Mouse (Mus musculus) lung, adult 18-20 months (tissue): ENCODE results near the gene Hdhd5.

Experiments
- DNase-seq, 2 experiments: peaks; one replicate each; pipeline ENCODE4 v3.0.0; 2022; ENCODE audit warnings: mixed read lengths in 2 of 2

Hdhd5 gene

DNA sequence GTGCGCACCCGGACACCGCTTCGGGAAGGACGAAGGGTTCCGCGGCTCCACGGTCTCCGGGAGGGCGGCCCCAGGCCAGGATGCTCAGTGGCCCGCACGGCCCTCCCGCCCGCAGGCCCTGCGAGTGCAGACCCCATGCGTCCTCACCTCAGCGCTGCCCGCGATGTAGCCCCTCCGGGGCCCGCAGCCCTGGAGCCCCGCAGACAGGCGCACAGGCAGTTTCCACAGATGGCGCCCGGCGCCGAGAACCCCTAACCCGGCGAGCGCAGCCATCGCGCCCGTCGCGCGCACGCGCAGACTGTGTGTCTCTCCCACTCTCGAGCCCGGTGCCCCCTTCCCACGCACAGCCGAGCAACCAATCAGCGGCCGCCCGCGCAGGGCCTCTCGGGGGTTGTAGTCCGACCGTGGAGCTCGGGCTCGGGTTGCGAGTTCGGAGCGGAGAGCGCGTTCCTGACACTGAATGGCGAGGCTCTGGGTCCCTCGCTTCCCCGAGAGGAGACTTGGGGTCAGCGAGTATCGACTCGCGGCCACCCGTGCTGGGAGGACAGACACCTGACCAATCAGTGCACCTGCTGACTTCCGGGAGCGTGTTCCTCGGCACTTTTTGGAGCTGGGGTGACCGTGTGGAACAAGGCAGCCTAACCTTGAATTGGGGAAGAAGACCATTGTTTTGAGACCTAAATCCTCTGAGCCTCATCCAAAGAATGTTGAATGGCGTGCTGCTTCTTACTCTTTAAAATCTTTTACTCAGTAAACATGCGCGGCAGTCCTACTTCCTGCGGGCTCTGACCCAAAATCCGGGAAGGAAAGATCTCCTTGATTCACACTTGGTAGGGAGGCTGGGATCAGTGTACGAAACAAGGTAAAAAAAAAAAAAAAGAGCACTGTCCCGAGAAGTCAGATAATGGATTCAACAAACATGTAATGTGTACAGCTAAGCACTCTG, at the start of gene Hdhd5:
Gene Hdhd5 (minus strand): TSS at position 300 of the 946 bp plus-strand sequence.
- DNase-seq = peak; percentile 90 to 92

DNA sequence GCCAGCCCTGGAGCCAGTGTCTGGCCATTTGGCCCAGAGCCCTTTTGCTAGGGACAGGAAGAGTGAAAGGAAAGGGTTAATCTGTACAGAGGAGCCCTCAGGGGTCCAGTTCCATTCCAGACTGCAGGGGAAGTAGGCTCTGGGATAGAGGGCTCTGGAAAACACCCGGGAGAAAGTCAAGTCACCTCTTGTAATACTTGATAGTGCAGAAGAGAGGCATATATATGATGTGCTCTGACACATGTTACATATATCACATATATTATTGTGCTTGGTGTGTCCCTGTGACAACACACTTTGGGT, 49.5 kb upstream of the Hdhd5 start:
- no peak for DNase-seq

DNA sequence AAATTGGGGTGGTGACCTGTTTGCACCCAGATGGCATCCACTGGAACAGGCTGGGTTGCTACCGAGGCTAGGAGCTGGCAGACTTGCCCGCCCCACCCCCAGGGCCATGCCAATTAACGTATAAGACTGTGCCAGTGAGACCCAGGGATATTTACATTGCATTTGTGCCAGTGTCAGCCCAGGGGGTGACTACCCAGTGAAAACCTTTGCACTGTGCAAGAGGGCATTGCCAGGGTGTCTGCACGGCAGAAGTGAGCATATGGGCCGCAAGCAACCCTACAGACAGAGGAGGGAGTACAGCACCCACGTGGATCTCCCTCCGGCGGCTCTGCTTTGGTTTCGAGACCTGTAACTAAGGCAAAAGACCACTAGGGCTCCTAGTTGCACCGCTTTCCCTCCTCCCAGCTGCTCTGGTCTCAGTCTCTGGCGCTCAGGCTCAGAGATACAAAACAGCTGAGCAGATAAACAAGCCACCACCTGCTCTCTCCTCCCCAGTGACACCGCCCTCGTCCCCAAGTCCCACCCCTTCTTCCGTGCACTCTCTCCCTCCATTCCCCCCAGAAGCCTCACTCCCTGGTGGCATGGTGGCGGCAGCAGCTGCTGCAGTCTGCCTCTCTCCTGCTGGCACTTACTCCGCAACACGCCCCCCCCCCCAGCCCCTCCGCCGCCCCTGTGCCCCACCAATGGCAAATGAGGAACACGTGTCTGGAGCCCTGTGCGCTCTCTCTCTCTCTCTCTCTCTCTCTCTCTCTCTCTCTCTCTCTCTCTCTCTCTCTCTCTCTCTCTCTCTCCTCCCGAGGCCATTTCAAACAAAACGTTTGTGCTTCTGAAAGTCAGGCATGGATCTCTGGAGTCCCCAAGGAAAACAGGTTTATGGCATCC, 49.0 kb upstream of the Hdhd5 start:
- peak; percentile 17 to 37 for DNase-seq

DNA sequence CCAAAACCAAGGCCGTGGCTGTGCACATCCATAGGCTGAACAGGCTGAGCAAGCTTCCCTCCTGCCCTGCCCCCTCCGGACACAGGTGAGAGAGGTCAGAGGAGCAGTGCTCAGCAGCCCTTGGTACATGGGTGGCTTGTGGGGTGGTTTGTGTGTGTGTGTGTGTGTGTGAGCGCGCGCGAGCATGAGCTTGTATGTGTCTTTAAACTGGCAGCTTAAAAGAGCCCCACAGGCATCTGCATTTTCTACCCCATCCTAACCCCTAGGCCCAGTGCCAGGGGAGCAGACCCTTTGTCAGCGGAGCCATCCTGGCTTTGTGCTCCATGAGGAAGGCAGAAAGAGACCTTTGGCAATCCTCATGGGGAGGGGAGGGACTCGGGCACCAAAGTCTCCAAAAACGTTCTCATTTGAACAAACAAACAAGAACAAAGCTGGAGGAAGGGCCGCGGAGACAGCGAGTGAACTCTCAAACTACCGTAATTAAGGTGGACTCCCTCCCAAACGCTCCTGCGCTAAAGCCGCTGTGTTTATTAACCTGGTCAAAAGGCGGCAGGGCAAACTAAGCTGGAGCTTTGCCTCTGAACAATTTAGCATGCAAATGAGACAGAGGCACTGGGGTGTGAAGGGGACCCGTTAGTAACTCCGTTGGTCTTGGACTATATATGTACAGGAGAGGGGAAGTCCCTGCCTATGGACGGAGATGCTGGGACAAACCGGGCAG, 48.2 kb upstream of the Hdhd5 start:
- no peak for DNase-seq

DNA sequence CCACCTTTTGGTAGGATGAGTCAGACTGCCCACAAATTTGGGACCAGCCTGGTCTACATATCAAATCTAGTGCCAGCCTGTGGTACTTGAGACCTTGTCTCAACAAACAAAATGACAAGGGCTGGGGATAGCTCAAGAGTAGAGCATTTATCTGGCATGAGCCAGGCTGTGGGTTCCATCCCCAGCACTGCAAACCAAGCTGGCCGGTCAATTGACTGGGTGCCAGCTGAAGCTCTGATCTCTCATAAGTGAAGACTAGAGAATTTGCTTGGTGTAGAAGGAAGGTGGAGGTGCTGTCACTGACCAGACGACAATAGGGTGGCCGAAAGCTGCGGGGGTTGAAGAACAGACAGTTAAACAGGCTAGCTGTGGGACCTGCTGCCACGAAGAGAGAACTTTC, 47.4 kb upstream of the Hdhd5 start:
- DNase-seq = no peak

DNA sequence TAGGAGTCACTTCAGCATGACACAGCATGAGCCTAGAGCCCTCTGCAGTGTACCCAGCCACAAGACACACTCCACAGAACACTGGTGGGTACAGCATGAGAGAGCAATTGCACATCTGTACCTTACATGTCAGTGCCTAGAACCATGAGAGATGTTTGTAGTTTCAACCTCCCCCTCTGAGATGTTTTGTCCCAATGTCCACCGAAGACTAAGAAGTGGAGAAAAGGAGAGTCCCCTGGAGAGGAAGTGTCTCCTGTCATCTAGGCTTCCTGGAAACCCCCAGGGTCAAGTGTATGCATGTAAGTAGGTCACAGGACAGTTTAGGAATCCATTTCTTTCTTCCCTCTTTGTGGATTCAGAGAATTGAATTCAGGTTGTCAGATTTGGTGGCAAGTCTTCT, 41.3 kb upstream of the Hdhd5 start:
- DNase-seq = no peak

DNA sequence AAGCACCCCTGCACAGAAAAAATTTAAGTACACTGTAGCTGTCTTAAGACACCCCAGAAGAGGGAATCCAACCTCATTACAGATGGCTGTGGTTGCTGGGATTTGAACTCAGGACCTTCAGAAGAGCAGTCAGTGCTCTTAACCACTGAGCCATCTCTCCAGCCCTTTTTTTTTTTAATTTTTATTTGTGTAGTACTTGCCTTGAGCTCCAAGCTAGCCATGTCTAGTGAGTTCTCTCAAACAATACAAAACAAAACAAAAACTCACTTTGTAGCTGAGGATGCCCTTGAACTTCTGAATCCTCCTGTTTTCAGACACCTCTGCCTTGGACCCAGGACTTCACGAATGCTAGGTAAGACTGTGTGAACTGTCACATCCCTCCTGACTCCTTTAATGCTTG, 37.1 kb upstream of the Hdhd5 start:
- DNase-seq = no peak

DNA sequence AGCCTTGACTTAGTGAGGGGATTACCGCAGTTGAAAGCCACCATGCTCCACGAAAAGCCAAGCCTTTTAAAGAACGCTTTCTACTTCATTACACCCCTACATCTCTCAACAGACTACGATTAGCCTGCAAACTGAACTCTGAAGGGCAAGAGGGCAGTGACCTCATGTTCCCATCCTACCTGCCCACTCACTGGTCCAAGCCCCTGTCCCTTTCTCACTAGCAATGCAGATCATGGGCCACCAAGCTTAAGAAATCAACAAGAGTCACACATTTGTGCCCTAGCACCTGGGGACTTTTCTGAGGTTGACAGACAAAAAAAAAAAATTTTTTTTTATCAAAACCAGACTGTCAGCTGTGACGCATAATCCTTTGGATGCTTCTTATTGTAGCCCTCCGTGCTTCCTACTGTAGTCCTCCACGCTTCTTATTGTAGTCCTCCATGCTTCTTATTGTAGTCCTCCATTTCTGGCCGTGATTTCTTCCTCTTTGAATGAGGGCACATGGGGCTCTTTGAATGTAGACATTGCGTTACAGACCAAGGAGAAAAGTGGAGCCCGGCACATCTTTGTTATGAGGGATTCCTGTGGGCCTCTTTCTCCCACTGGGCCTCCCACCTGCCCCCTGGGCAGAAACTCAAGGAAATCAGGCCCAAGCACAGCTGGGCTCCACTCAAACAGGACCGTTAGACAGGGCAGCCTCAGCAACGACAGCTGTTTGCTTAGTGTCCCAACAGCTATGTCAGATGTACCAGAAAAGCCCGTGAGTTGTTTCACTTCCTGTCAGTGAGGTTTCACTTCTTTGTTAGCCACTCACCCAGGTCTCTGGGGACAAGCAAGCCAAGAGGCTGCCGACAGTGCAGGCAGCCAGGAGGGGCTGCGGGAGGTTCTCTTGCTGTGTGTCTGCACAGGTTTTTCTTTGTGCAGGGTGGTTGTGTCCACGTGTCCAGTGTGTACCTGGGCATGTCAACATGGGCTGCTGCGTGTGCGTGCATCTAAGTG, 36.1 kb upstream of the Hdhd5 start:
- DNase-seq = peak; percentile 33 to 45

DNA sequence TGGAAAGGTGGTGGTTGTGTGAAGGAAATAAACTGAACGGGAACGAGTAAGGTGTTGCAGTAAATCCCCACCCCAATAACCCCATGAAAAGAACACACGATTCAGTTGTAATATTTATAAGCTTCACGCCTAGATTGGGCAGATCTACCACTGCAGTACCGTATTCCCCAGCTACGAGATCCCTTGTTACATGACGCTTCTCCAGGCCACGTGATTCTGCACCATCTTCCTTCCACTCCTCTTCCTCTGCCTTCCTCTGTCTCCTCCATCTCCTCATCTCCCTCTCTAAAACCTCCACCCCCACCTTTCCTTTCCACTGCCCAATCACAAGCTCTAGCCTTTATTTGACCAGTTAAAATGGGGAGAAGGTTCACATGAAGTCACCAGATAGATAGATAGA, 25.5 kb upstream of the Hdhd5 start:
- no peak for DNase-seq

DNA sequence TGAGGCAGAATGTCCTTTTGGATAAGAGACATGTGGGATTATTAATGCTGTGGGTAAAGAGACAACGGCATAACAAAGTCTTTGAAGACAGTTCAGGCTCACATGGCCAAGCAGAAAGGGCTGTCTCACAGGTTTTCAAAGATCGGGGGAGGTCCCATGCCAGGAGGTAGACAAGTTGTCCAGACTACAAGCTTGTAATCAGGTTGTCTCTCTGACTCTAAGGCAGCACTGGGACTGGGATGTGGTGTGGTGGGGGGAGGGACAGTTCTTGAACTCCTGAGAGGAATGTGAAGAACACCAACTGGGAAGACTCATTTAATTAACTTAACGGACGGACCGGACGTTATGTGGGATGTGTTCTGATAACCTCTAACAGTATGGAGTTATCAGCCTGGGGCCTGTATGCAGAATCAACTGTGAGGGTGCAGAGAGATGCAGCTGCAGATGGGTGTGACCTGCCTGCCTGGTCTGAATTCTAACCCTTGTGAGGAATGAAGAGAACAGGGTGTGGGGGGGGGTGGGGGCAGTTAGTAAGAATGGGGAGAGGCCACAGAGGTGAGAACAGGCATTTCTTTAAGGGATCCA, 25.0 kb upstream of the Hdhd5 start:
- no peak for DNase-seq

DNA sequence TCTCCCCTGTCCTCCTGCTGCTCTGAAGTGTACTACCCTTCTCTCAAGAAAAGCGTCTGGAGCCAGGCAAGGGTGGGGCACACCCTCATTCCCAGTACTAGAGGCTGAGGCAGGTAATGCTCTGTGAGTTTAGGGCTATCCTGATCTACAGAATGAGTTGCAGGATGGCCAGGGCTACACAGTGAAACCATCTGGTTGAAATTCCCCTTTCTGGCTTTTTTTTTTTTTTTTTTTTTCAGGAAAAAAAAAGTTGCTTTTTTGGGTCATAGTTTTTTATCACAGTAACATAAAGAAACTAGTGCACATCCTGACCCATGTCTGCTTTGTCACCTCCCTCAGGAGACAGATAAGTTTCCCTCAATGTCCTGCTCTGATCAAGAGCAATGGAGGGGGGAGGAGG, 24.0 kb upstream of the Hdhd5 start:
- DNase-seq = no peak

DNA sequence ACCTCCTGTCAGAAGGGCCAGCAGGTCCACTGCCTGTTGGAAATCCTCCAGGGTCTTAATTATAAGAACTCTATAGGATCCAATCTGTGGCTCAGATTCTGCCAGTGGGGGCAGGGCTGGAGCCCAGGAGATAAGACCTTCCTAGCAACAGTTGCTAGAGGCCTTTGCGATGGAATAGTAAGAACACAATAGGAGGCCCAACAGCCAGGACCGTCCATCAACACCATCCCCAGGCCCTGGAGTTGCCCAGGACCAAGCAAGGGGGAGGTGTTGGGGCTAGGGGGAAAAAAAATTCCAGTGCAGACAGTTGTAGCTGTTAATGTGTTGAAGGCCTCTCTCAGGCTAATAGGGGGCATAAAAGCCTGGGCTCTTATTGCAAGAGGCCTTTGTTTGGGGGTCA, 19.1 kb upstream of the Hdhd5 start:
- DNase-seq = no peak

DNA sequence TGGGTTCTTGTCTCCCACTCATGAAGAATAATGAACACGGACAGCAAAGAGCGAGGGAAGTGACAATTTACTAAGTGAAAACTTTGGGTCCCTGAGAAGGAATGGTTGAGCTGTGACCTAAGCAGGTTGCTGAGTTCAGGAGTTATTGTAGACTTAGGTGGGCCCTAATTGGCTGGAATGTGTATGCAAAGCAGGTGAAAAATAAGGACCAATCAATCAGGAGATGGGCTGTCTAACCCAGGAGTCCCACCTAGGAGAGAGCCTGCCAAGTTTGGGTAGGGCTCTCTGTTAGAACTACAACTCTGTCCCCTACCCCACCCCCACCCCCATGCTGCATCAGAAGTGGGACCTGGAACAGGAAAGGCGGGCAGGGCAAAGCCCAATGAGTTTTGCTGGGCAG, 17.5 kb upstream of the Hdhd5 start:
- DNase-seq = no peak

DNA sequence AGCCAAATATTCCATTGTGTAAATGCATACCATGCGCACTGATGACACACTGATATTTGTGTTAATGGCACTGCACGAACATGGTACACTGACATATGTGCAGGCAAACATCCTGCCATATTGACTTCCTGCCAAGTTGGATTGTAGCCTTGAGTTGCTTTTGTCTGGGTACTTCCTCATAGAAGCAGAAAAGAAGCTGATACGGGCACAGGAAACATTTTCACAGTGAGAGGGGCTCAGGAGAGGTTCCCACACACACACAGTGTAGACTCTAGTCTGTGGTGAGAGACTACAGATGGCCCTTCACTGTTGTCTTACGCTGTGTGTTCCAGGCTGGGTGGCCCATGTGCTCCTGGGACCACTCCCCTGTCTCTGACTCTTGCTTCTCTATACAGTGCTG, 15.9 kb upstream of the Hdhd5 start:
- no peak for DNase-seq

DNA sequence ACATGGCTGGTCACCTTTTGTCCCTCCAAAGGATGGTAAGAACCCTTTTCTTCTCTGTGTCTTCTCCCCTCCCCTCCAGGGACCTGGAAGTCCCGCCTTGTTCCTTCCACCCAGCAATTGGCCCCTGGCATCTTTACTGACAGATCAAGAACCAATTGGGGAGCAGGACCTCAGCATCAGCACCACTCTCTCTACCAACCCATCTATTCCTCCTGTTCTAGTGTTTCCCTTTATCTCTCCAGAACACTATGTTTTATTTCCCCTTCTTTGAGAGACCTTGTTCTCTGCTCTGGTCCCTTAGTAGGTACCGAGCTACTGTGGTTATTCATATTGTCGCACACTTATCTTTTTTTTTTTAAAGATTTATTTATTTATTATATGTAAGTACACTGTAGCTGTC, 15.2 kb upstream of the Hdhd5 start:
- DNase-seq = no peak

DNA sequence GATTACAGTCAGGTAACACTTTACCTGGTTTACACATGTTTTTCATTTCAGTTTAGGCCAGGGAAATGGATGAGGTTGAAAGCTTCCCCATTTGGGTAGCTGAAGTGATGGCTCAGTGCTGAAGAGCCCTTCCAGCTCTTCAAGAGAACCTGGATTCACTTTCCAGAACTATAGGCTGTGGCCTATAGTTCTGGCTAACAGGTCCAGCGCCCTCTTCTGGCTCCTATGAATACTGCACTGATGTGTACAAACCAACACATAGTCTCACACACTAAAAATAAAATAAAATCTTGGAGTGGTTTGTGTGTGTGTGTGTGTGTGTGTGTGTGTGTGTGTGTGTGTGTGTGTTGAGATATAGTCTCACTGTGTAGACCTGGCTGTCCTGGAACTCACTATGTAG, 10.9 kb upstream of the Hdhd5 start:
- DNase-seq = no peak

DNA sequence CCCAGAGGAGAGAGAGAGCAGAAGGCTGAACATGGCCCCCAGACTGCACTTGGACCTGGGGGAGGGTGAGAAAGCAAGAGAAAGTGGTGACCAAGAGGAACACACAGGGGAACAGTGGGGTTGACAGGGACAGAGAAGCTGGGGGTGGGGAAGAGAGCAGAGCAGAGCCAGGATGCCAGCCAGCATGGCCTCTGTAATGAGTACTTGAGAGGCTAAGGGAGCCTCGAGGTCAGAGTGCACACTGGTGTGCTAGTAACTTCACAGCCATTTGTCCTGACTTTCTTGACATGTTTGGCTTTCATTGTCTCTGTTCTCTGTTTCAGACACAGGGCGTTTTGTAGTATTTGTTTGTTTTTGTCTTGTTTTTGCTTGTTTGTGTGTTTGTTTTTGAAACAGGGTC, 10.3 kb upstream of the Hdhd5 start:
- no peak for DNase-seq

DNA sequence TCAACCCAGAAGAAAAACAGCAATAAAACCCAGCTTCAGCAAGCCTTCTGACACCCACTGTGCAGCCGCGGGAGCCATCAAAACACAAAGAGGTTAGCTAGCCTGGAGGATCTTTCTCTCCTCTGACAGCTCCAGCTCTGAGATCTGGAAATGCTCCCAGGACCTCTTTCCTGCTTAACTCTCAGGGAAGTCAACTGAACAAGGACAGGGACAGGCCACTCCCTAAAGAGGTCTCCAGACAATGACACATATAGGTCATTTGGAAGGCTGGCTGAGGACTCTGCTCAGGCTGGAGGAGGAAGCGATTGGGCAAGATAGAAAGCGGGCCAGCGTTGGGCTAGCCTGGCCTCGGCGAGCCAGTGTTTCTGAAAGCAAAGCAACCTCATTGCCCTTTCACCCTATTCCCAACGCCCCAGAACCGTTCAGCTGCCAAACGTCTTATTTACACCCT, 8.7 kb upstream of the Hdhd5 start:
- peak; percentile 44 to 45 for DNase-seq

DNA sequence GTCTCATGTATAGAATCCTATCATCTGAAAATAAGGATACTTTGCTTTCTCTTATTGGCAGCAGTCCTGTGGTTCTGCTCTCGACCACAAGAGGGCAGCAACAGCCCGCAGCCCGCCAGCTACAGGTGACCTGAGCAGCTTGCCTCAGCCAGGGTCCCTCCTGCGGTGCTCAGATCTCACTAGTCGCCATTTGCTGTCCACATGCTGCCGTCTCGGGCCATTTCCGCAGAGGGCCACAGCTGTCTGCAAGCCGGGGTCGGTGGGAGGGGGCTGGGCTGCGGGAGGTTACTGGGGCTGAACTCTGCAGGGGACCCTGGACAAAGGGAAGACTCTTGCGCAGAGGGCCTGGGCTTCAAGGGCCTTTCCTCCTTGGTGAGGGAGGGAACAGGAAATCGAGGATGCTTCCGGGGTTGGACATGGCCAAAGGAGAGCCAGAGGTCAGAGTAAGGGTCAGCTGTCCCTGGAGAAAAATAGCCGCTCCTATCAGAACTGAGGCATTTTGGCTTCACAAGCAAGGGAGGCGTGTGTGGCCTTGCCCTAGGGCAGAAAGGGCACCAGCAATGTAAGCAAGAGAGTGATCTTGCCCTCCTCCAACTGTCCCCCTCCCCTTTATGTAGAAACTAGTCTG, 8.1 kb upstream of the Hdhd5 start:
- DNase-seq = peak; percentile 59 to 67

DNA sequence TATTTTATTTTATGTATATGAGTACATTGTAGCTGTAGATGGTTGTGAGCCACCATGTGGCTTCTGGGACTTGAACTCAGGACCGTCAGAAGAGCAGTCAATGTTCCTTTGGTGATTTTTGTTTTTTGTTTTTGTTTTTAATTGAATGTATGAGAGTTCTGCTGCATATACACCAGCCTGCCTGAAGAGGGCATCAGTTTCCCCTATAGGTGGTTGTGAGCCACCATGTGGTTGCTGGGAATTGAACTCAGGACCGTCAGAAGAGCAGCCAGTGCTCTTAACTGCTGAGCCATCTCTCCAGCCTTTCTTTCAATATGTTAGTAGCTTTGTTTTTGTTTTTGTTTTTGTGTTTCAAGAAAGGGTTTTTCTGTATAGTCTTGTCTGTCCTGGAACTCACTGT, 5.2 kb upstream of the Hdhd5 start:
- no peak for DNase-seq

DNA sequence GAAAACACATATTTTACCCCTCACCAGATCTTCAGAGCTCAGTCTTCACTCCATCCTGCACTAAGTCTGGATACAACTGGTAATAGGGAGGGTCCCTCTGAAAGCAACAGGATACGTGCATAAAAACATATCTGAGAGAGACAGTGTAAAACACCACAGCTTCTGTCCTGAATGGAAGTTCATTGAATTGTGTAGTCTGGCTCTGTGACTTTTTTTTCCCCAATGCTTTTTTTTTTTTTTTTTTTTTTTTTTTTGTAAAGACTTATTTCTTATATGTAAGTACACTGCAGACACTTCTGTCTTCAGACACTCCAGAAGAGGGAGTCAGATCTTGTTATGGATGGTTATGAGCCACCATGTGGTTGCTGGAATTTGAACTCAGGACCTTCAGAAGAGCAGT, 1.5 kb upstream of the Hdhd5 start:
- DNase-seq = no peak
